Mouse (Mus musculus): ENCODE measurements at regions not wholly inside any gene's neighbourhood (a gene's known extent, or its start where the extent isn't known, plus 50 kb on each side); places are given as distances from the start of the nearest gene placed in this dataset.

GRCm38 (mm10) chr5:77805796-77806195, 398.0 kb upstream of the Igfbp7 start:
- TF ChIP-seq POLR2A (IDR thresholded peaks at IDR 0.05; ENCODE audit: insufficient read depth, low read length) (no peak), CTCF (IDR thresholded peaks at IDR 0.05; ENCODE audit: low read depth, low read length) (no peak)
